ENCODE assay signal across 8 mouse cellular contexts in genomic region chr11:67965242-67965883, GRCm38 (mm10). TPM values are rescaled to one million over a fixed set of nuclear protein-coding genes. Genes with fewer than 3 reads are reported as not detected.
DNase-seq lines count a peak whose midpoint lies in the region; ATAC-seq lines count a peak whose summit lies in the region.

TSS of gene Cfap52 (minus strand) at chr11:67965651.

- H3K4me2 ChIP-seq in hindbrain, embryonic 14.5 days (replicated peaks), result peak within 1 kb of the TSS; percentile 97

- H3K27ac ChIP-seq in hindbrain, embryonic 14.5 days, result 0 out of 2 replicates have a peak within 1 kb of the TSS, but pooled peaks have one; percentile 29

- peaks cover 16% of the 10 kb centered on the region; the same call in 1 of the 2 replicates for H3K4me1 ChIP-seq in hindbrain, embryonic 14.5 days (replicated peaks; ENCODE audit: control insufficient read depth, insufficient read depth, low read length)

- peak; percentile 79 for DNase-seq in T-cell, adult 2 months (ENCODE audit: low spot score)
- DNase-seq in cerebellum, postnatal 25 days, result peak; percentile 86 to 90
- DNase-seq in frontal cortex, postnatal 25 days (ENCODE audit: low spot score in 2 of 2), result peak; percentile 76 to 78
- DNase-seq in hindbrain, embryonic 14.5 days (ENCODE audit: low spot score), result peak; percentile 90
- peak; percentile 70 to 88 for DNase-seq in layer of hippocampus, postnatal 25 days (ENCODE audit: extremely low spot score in 1 of 2, low spot score in 1 of 2)
- DNase-seq in lung, postnatal 14 days, result peak; percentile 83
- peak; percentile 84 for DNase-seq in ovary, postnatal 36 days (ENCODE audit: low spot score)
- DNase-seq in thymus, postnatal 14 days, result peak; percentile 90

- peaks cover 8% of the 10 kb centered on the region for H3K36me3 ChIP-seq in hindbrain, embryonic 14.5 days (replicated peaks; ENCODE audit: control insufficient read depth, insufficient read depth)

- H3K9ac ChIP-seq in hindbrain, embryonic 14.5 days, result peak within 1 kb of the TSS; percentile 91

- WGBS in hindbrain, embryonic 14.5 days, result 8% methylated on average over 15 of the region's 15 CpGs

- peak within 1 kb of the TSS; percentile 88 for H3K4me3 ChIP-seq in hindbrain, embryonic 14.5 days (replicated peaks; ENCODE audit: low read length)

- H3K27me3 ChIP-seq in hindbrain, embryonic 14.5 days (ENCODE audit: control insufficient read depth, insufficient read depth, low read length), result no peaks in the 10 kb centered on the region

- no peaks in the 10 kb centered on the region for H3K9me3 ChIP-seq in hindbrain, embryonic 14.5 days (ENCODE audit: control insufficient read depth, low read length)

- peak; percentile 78; the same call in 1 of the 2 replicates for ATAC-seq in hindbrain, embryonic 14.5 days (ENCODE audit: low FRiP score)

RNA-seq across cellular contexts. Expression of gene Cfap52, which starts in this region (rescaled TPM):
- polyA plus RNA-seq in hindbrain, embryonic 14.5 days (2014; fragmentation: Nextera tagmentation; extraction: Ambion mirVana), result 5.1 and 8.8 TPM in 2 replicates
- under 1 TPM; 0.87 to 0.94 TPM for total RNA-seq in layer of hippocampus, postnatal 25 days (2021)

Comparison
In these comparisons a context has a peak if more than half of its experiments do, and no peak if none do; other contexts are left out.
1. Peak in every context shown above with its lines: DNase-seq, ATAC-seq, H3K4me3 ChIP-seq and H3K27ac ChIP-seq.
2. Peak in DNase-seq in layer of hippocampus, postnatal 25 days; RNA of the gene not detected or under 1 TPM.